Mouse (Mus musculus) embryonic facial prominence, embryonic 12.5 days (tissue): ENCODE measurements around the gene Zfp692. TPM values are rescaled to one million over a fixed set of nuclear protein-coding genes. Genes with fewer than 3 reads are reported as not detected.
"Not testable (repeated sequence)": the region's sequence is repeated elsewhere in the genome, so short reads cannot be mapped to it uniquely, and the experiment has no call there.

Source experiments
- ATAC-seq: fragments of 200-750 bp; cut with Nextera tagmentation; 2 replicates; pipeline ENCODE4 v1.8.0; 2017; ENCODE audit not compliant: insufficient number of reproducible peaks, insufficient read depth, low FRiP score, low TSS enrichment
- H3K27ac ChIP-seq: fragments of 300-500 bp; sonication (generic); 2 replicates; pipeline ENCODE4 v1.5.1; 2016; ENCODE audit warnings: mild to moderate bottlenecking
- H3K27me3 ChIP-seq: fragments of 300-500 bp; sonication (generic); 2 replicates; pipeline ENCODE4 v1.6.1; 2016; ENCODE audit warnings: mild to moderate bottlenecking, moderate library complexity
- H3K36me3 ChIP-seq: fragments of 300-500 bp; sonication (generic); 2 replicates; pipeline ENCODE4 v1.6.1; 2016; ENCODE audit warnings: mild to moderate bottlenecking
- H3K4me1 ChIP-seq: fragments of 300-500 bp; sonication (generic); 2 replicates; pipeline ENCODE4 v1.6.1; 2016
- H3K4me2 ChIP-seq: fragments of 300-500 bp; sonication (generic); replicated peaks from 2 replicates; pipeline ENCODE4 v1.6.1; 2016; ENCODE audit warnings: mild to moderate bottlenecking, moderate library complexity
- H3K4me3 ChIP-seq: fragments of 300-500 bp; sonication (generic); 2 replicates; pipeline ENCODE4 v1.5.1; 2016; ENCODE audit warnings: mild to moderate bottlenecking
- H3K9ac ChIP-seq: fragments of 300-500 bp; sonication (generic); 2 replicates; pipeline ENCODE4 v1.6.1; 2016; ENCODE audit warnings: mild to moderate bottlenecking, moderate library complexity
- H3K9me3 ChIP-seq: fragments of 300-500 bp; sonication (generic); 2 replicates; pipeline ENCODE4 v1.6.1; 2016; ENCODE audit warnings: mild to moderate bottlenecking, moderate library complexity
- WGBS: fragments of 180-500 bp; shearing (Covaris S2); methylation state at CpG from one replicate; pipeline ENCODE4 v1.1.7; 2016; 5-methylcytosine and 5-hydroxymethylcytosine counted together
- polyA plus RNA-seq: library from polyadenylated mRNA; unstranded; fragments of >200 nt; fragmentation: Nextera tagmentation; extraction: Ambion mirVana; gene quantifications from 2 replicates; pipeline ENCODE4 v1.2.1, GENCODE M21; 2016

Zfp692 gene
- polyA plus RNA-seq, 1 experiment from 2014 or later: 27.4 TPM

- H3K27me3 ChIP-seq: no peaks in the 10 kb centered on the region; the same call in 1 of the 2 replicates
- no peaks in the 10 kb centered on the region for H3K9me3 ChIP-seq
- no peak overlapping the region for H3K4me3 ChIP-seq
- no peaks in the 10 kb centered on the region for H3K36me3 ChIP-seq
- no peak for ATAC-seq
- no peaks in the 10 kb centered on the region for H3K4me1 ChIP-seq
- 77% methylated on average over 9 of the region's 9 CpGs for WGBS
- no peak overlapping the region for H3K9ac ChIP-seq
- no peak overlapping the region for H3K27ac ChIP-seq
- H3K4me2 ChIP-seq: no peak overlapping the region
Observed at GRCm38 (mm10) chr11:58289992-58290682, 16.7 kb upstream of the Zfp692 start.

GRCm38 (mm10) chr11:58290812-58291211 is 16.1 kb upstream of the Zfp692 start:
- Histone ChIP-seq H3K4me2 (no peak overlapping the region), H3K9ac (no peak overlapping the region), H3K36me3 (no peaks in the 10 kb centered on the region), H3K27me3 (no peaks in the 10 kb centered on the region; the same call in 1 of the 2 replicates), H3K4me3 (no peak overlapping the region), H3K9me3 (no peaks in the 10 kb centered on the region), H3K4me1 (no peaks in the 10 kb centered on the region), H3K27ac (no peak overlapping the region)
- WGBS: 85% methylated on average over 4 of the region's 4 CpGs
- no peak for ATAC-seq

GRCm38 (mm10) chr11:58292791-58293190 is 14.1 kb upstream of the Zfp692 start:
- H3K4me3 ChIP-seq: no peak overlapping the region
- no peaks in the 10 kb centered on the region for H3K9me3 ChIP-seq
- no peaks in the 10 kb centered on the region; the same call in 1 of the 2 replicates for H3K27me3 ChIP-seq
- no peak overlapping the region for H3K4me2 ChIP-seq
- H3K36me3 ChIP-seq: no peaks in the 10 kb centered on the region
- 53% methylated on average over 4 of the region's 4 CpGs for WGBS
- no peak overlapping the region for H3K9ac ChIP-seq
- no peak for ATAC-seq
- no peaks in the 10 kb centered on the region for H3K4me1 ChIP-seq
- no peak overlapping the region for H3K27ac ChIP-seq

DNA sequence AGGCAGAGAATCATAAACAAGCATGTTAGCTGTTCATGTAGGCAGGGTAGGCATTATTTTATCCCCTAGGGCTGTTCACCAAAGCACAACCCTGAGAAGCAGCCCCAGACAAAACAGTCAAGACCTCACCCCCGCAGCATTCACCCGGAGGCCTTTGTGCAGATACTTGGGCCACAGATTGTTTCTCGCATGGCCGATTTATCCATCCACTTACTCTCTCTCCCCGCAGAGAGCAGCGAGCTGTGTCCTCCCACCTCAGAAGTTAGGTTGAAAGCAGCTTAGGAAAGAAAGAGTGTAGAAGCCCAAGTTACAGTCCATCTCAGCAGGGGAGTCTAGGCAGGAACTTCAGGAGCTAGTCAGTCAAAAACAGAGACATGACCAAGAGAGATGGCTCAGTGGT is 9.5 kb upstream of the Zfp692 start:
- H3K4me3 ChIP-seq: no peak overlapping the region
- H3K4me1 ChIP-seq: peaks cover 8% of the 10 kb centered on the region; the same call in 1 of the 2 replicates
- no peak for ATAC-seq
- 72% methylated on average over 6 of the region's 6 CpGs for WGBS
- no peaks in the 10 kb centered on the region for H3K36me3 ChIP-seq
- H3K27me3 ChIP-seq: no peaks in the 10 kb centered on the region
- no peak overlapping the region for H3K27ac ChIP-seq
- no peak overlapping the region for H3K4me2 ChIP-seq
- no peak overlapping the region for H3K9ac ChIP-seq
- no peaks in the 10 kb centered on the region for H3K9me3 ChIP-seq

DNA sequence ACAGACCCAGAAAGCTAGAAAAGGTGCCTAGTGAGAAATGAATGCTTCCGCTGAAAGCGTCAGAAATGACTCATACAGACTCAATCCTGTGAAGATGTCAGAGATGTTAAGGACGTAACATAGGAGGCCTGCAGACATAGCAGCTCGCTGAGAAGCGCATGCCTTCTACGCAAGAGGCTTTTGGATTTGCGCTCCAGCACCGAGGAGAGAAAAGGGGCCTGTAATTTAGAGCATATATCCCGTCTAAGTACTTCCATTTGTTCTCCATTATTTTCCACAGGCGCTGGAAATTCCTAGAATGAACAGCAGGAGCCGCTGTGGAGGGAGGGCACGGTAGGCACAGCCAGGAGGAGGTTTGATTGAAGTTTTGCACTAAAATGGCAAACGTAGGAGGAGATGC is 5.8 kb upstream of the Zfp692 start:
- peak overlapping the region; percentile 54 for H3K4me3 ChIP-seq
- no peak for ATAC-seq

GRCm38 (mm10) chr11:58301837-58302754 is 4.8 kb upstream of the Zfp692 start:
- H3K27ac ChIP-seq: peak overlapping the region; percentile 93
- peak overlapping the region; percentile 54 for H3K4me2 ChIP-seq
- H3K9me3 ChIP-seq: no peaks in the 10 kb centered on the region
- no peaks in the 10 kb centered on the region for H3K36me3 ChIP-seq
- H3K27me3 ChIP-seq: no peaks in the 10 kb centered on the region
- peaks cover 13% of the 10 kb centered on the region for H3K4me1 ChIP-seq
- H3K4me3 ChIP-seq: peak overlapping the region; percentile 54
- peak; percentile 90 for ATAC-seq
- H3K9ac ChIP-seq: peak overlapping the region; percentile 53
- WGBS: under 1% methylated on average over 36 of the region's 36 CpGs

More for the DNA sequence above, 5.8 kb upstream of the Zfp692 start:
- H3K27ac ChIP-seq: peak overlapping the region; percentile 37; the same call in 1 of the 2 replicates
- peak overlapping the region; percentile 25 for H3K9ac ChIP-seq
- no peaks in the 10 kb centered on the region for H3K36me3 ChIP-seq
- H3K27me3 ChIP-seq: no peaks in the 10 kb centered on the region
- whole genome bisulfite sequencing: 10% methylated on average over 13 of the region's 13 CpGs
- H3K4me2 ChIP-seq: peak overlapping the region; percentile 54
- peaks cover 13% of the 10 kb centered on the region for H3K4me1 ChIP-seq
- no peaks in the 10 kb centered on the region for H3K9me3 ChIP-seq

- H3K9ac ChIP-seq: peak overlapping the region; percentile 53
- H3K4me1 ChIP-seq: peaks cover 16% of the 10 kb centered on the region
- ATAC-seq: peak; percentile 36; the same call in 1 of the 2 replicates
- H3K27ac ChIP-seq: peak overlapping the region; percentile 93
- no peaks in the 10 kb centered on the region for H3K9me3 ChIP-seq
- no peaks in the 10 kb centered on the region for H3K27me3 ChIP-seq
- under 1% methylated on average over 26 of the region's 26 CpGs for WGBS
- H3K4me2 ChIP-seq: peak overlapping the region; percentile 54
- H3K4me3 ChIP-seq: peak overlapping the region; percentile 54
- no peaks in the 10 kb centered on the region for H3K36me3 ChIP-seq
Observed at GRCm38 (mm10) chr11:58302774-58303445, 4.0 kb upstream of the Zfp692 start.

DNA sequence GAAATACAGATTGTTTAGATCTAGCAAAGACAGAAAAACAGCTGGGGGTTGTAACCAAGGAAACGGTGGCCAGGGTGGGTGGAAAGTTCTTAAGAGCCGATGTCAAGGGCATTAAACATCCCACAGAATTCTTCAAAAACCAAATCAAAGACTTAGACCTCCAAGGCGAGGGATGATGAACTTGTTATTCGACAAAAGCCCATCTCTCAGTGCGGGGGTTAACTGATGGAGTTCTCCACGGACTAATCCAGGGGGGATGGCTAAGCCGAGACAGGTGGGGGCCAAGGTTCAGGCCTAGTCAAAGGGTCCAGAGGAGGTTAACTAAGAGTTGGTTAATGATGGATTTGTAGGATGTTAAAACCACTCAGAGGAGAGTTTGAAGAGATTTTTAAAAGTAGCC is 3.3 kb upstream of the Zfp692 start:
- Histone ChIP-seq H3K4me2 (peak overlapping the region; percentile 44), H3K9ac (no peak overlapping the region), H3K27me3 (no peaks in the 10 kb centered on the region), H3K36me3 (no peaks in the 10 kb centered on the region), H3K4me3 (peak overlapping the region; percentile 20; the same call in 1 of the 2 replicates), H3K27ac (no peak overlapping the region), H3K9me3 (no peaks in the 10 kb centered on the region), H3K4me1 (peaks cover 19% of the 10 kb centered on the region)
- WGBS: 27% methylated on average over 7 of the region's 7 CpGs
- no peak for ATAC-seq

- H3K9ac ChIP-seq, H3K9me3 ChIP-seq, H3K4me2 ChIP-seq, H3K36me3 ChIP-seq, H3K27ac ChIP-seq, H3K4me3 ChIP-seq, ATAC-seq, H3K27me3 ChIP-seq: not testable (repeated sequence)
- 92% methylated on average over 8 of the region's 8 CpGs for WGBS
- peaks cover 19% of the 10 kb centered on the region for H3K4me1 ChIP-seq
Observed at GRCm38 (mm10) chr11:58305299-58305698, 1.6 kb upstream of the Zfp692 start.

GRCm38 (mm10) chr11:58307411-58308080 is 677 bp downstream of the Zfp692 start:
- Histone ChIP-seq H3K9ac (peak overlapping the region; percentile 61), H3K9me3 (no peaks in the 10 kb centered on the region), H3K4me3 (peak overlapping the region; percentile 53), H3K27me3 (no peaks in the 10 kb centered on the region), H3K27ac (peak overlapping the region; percentile 76), H3K4me1 (peaks cover 11% of the 10 kb centered on the region), H3K4me2 (peak overlapping the region; percentile 90), H3K36me3 (0 out of 2 replicates have a peak, but pooled peaks cover 10% of the 10 kb centered on the region)
- under 1% methylated on average over 42 of the region's 42 CpGs for WGBS
- peak; percentile 70 for ATAC-seq

GRCm38 (mm10) chr11:58308661-58309060 is 1.8 kb downstream of the Zfp692 start:
- no peak overlapping the region for H3K4me3 ChIP-seq
- peaks cover 8% of the 10 kb centered on the region for H3K4me1 ChIP-seq
- H3K27ac ChIP-seq: no peak overlapping the region
- no peak for ATAC-seq
- H3K9ac ChIP-seq: no peak overlapping the region
- H3K36me3 ChIP-seq: 0 out of 2 replicates have a peak, but pooled peaks cover 10% of the 10 kb centered on the region
- H3K9me3 ChIP-seq: no peaks in the 10 kb centered on the region
- 94% methylated on average over 9 of the region's 9 CpGs for WGBS
- H3K4me2 ChIP-seq: no peak overlapping the region
- no peaks in the 10 kb centered on the region for H3K27me3 ChIP-seq
